Mouse (Mus musculus): ENCODE data around the gene Ccnk. TPM values are rescaled to one million over a fixed set of nuclear protein-coding genes. Genes with fewer than 3 reads are reported as not detected.

The Ccnk gene
- polyA plus RNA-seq, 1 experiment from 2014 or later: 2.3 TPM

DNA sequence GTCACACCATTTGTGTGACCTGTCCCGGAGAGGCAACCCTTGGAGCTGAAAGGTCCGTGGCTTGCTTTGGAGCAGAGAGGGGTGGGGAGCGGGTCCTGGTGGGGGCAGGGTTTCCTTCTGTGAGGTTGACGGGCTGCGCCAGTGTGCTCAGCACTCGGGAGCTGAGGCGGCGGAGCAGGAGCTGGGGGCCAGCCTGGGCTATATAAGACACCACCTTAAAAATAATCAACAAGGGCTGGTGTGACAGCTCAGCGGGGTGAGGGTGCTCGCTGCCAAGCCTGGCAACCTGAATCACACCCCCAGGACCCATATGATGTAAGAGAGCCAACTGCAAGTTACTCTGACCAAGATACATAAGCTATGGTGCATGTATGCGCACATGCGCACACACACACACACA, 50.7 kb downstream of the Ccnk start:
- H3K4me2 ChIP-seq: no peak overlapping the region
- no peak overlapping the region for H3K9ac ChIP-seq
- no peaks in the 10 kb centered on the region for H3K9me3 ChIP-seq (replicated peaks)
- H3K4me1 ChIP-seq: peaks cover 60% of the 10 kb centered on the region
- H3K4me3 ChIP-seq: no peak overlapping the region
- ATAC-seq: no peak
- 69% methylated on average over 12 of the region's 12 CpGs for WGBS (ENCODE audit: insufficient replicate concordance)
- H3K36me3 ChIP-seq: no peaks in the 10 kb centered on the region
- no peak overlapping the region for H3K27ac ChIP-seq
- no peaks in the 10 kb centered on the region for H3K27me3 ChIP-seq (replicated peaks)

DNA sequence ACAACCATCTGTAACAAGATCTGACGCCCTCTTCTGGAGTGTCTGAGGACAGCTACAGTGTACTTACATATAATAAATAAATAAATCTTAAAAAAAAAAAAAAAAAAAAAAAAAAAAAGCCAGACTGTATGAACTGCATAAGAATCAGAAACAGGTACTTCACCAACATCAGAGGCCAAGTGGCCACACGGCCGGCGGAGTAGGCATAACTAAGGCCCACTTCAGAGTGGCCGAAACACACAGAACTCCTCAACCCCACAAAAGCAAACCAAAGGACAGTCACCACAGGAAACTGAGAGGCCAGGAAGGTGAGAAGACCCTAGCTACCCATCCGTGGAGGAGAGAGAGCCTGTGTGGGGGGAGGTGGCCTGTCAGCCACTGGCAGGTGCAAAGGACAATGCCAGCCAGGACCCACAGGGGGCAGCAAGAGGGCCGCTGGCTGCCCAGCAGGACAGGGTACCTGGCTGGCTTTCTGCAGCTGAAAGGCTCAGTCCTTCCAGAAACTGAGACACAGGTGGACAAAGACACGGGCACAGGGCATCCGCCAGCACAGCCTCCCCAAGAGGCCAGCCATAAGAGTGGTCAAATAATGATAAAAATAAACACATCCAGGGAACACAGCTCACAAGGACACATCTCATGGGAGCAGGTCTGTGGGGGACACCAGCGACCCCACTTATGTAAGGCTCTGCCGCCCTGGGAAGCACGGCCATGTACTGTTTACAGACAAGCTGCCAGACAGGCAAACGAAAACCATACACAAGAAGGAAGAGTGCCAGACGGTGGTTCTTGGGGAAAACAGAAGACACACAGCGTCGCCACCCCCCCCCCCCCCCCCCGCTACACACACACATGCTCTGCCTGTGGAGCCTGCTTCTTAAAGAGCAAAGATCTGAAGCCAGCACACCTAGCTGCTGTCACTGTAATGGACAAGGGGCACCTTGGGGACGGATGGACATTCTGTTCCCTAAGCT, 51.7 kb downstream of the Ccnk start:
- Histone ChIP-seq H3K4me3 (no peak overlapping the region), H3K9me3 (replicated peaks) (no peaks in the 10 kb centered on the region), H3K4me2 (no peak overlapping the region), H3K4me1 (peaks cover 60% of the 10 kb centered on the region), H3K27me3 (replicated peaks) (no peaks in the 10 kb centered on the region), H3K36me3 (no peaks in the 10 kb centered on the region), H3K27ac (no peak overlapping the region), H3K9ac (no peak overlapping the region)
- WGBS (ENCODE audit: insufficient replicate concordance): 64% methylated on average over 17 of the region's 18 CpGs
- no peak for ATAC-seq

DNA sequence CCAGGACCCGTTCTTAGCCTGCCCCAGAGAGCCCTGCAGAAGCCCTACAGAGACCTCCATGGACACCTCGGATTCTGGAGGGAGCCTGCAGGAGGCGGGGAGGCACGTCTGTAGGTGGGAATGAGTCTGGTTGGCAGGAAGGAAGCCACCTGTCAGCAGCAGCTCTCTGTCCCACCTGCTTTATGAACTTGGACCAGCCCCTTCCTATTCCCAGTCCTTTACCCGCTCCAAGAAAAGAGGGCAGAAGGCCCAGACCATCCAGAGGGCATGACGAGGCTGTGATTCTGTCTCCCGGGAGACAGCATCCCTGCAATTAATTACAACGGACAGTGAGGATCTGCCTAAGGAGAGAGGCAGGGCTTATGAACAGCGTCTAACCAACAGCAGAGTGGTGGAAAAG, 52.5 kb downstream of the Ccnk start:
- H3K27ac ChIP-seq: no peak overlapping the region
- H3K9me3 ChIP-seq (replicated peaks): no peaks in the 10 kb centered on the region
- H3K27me3 ChIP-seq (replicated peaks): no peaks in the 10 kb centered on the region
- no peak for ATAC-seq
- H3K4me1 ChIP-seq: peaks cover 66% of the 10 kb centered on the region
- no peak overlapping the region for H3K4me3 ChIP-seq
- H3K4me2 ChIP-seq: no peak overlapping the region
- no peak overlapping the region for H3K9ac ChIP-seq
- H3K36me3 ChIP-seq: no peaks in the 10 kb centered on the region
- 69% methylated on average over 9 of the region's 9 CpGs for WGBS (ENCODE audit: insufficient replicate concordance)

DNA sequence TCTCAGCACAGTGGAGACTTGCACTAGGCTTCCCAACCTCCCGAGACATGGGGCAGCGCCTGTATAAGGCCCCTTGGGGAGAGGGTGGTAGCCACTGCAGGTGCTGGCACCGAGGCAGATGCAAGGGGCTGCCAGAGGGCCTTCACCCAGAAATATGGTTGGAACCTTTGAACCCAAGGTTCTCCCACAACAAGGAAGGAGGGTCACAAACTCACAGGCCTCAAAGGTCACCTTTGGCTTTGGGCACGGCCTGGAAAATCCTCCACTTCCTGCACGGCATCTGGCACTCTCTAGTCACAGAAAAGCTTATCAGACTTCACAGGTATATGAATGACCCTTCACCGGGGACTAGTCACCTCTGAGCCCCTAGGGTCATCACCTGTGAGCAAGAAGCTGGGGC, 54.4 kb downstream of the Ccnk start:
- ATAC-seq: no peak
- no peaks in the 10 kb centered on the region for H3K36me3 ChIP-seq
- 69% methylated on average over 6 of the region's 6 CpGs for WGBS (ENCODE audit: insufficient replicate concordance)
- H3K9ac ChIP-seq: no peak overlapping the region
- H3K4me1 ChIP-seq: peaks cover 75% of the 10 kb centered on the region
- no peak overlapping the region for H3K4me2 ChIP-seq
- no peak overlapping the region for H3K4me3 ChIP-seq
- H3K27ac ChIP-seq: no peak overlapping the region
- H3K27me3 ChIP-seq (replicated peaks): no peaks in the 10 kb centered on the region
- H3K9me3 ChIP-seq (replicated peaks): no peaks in the 10 kb centered on the region

DNA sequence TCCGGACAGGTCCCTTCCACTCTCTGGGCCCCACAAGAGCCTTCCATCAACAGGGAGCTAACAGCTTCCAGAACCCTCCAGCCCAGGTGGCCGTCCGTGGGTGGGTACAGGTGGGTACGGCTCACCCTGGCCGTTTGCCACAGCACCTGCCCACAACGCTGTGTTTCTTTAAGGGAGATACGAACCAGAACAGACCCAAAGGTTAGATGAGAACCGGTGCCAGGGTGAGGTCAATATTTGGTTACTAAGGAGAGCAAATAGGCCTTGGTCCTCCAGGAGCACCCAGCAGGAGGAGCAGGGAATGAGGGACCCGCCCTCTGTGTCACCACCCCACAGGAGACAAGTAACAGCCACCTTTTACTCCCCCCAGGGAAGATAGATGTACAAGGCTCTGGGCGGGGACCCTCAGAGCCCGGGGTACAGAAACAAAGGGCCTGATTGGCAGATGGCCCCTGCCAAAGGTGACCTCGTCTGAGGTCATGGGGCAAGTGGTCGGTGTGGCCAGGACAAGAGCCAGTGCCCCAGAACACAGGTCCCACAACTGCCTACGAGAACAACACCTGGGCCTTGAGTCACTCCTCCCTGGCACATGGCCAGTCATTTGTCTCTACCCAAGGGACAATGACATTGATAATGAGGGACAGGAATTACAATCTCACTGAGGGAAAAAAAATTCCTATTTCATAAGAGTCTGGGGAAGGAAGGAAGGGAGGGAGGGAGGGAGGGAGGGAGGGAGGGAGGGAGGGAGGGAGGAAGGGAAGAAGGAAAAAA, 55.6 kb downstream of the Ccnk start:
- H3K4me3 ChIP-seq: no peak overlapping the region
- H3K27me3 ChIP-seq (replicated peaks): no peaks in the 10 kb centered on the region
- H3K36me3 ChIP-seq: no peaks in the 10 kb centered on the region
- H3K9me3 ChIP-seq (replicated peaks): no peaks in the 10 kb centered on the region
- no peak for ATAC-seq
- H3K4me2 ChIP-seq: no peak overlapping the region
- H3K4me1 ChIP-seq: peaks cover 69% of the 10 kb centered on the region
- no peak overlapping the region for H3K27ac ChIP-seq
- 71% methylated on average over 14 of the region's 14 CpGs for WGBS (ENCODE audit: insufficient replicate concordance)
- no peak overlapping the region for H3K9ac ChIP-seq

DNA sequence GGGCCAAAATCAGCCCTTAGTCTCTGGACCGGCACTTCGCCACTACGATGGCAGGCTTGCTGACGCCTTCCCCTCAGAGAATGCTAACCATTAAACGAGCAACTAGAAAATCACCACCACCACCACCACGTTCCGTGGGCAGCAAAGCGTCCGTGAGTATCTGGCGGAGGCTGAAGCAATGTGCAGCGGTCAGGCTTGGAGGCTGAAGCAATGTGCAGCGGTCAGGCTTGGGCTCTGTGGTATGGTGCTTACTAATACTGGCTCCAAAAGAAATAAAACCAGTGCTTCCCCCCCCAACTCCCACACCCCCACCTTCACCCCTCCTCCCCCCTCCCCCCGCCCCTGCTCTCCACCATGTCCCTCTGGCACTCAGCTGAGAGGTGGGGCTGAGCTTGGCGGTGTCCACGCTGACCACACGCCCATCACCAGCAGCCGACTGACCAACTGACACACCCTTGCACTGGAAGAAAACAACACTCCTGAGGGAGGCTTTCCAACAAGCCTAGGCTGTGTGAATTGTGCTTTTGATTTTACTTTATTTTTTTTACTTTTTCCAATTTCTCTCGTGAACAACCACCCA, 56.7 kb downstream of the Ccnk start:
- no peak overlapping the region for H3K9ac ChIP-seq
- no peak for ATAC-seq
- H3K4me1 ChIP-seq: peaks cover 75% of the 10 kb centered on the region
- H3K27me3 ChIP-seq (replicated peaks): no peaks in the 10 kb centered on the region
- H3K27ac ChIP-seq: no peak overlapping the region
- no peak overlapping the region for H3K4me2 ChIP-seq
- no peaks in the 10 kb centered on the region for H3K9me3 ChIP-seq (replicated peaks)
- no peak overlapping the region for H3K4me3 ChIP-seq
- H3K36me3 ChIP-seq: no peaks in the 10 kb centered on the region
- WGBS (ENCODE audit: insufficient replicate concordance): 73% methylated on average over 18 of the region's 18 CpGs

DNA sequence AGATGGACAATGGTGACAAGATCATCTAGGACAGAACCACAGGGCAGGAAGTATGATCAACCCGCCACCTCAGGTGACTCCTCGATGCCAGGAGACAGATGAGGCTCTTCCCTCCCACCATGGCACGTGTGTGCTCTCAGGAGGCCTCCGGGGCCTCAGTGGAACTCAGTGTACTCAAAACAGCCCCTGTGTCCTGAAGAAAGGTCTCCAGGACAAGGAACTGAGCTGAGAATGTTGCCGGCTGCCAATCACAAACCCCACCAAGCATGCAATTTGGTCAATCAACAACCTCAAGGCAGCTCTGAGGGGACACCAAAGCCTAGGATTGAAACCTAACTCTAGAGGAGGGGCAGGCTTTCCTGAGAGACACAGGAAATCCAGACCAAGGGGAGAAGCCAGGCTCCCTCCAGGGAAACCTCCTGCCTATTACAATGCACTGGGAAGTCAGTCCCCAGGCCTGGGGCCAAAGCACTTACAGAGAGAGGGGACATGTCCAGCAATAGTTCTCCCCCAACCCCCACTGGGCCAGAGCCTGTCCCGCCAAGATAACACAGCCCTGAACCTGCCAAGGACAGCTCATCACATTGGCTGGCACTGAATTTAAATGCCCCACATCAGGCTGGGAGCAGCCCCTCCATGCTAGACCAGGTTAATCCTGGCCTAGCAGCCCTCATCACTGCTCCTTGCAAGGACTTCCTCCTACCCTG, 58.1 kb downstream of the Ccnk start:
- no peak overlapping the region for H3K4me3 ChIP-seq
- H3K27ac ChIP-seq: no peak overlapping the region
- H3K4me2 ChIP-seq: no peak overlapping the region
- H3K27me3 ChIP-seq (replicated peaks): no peaks in the 10 kb centered on the region
- no peaks in the 10 kb centered on the region for H3K36me3 ChIP-seq
- no peak overlapping the region for H3K9ac ChIP-seq
- H3K4me1 ChIP-seq: peaks cover 78% of the 10 kb centered on the region
- ATAC-seq: no peak
- 57% methylated on average over 6 of the region's 6 CpGs for WGBS (ENCODE audit: insufficient replicate concordance)
- no peaks in the 10 kb centered on the region for H3K9me3 ChIP-seq (replicated peaks)

DNA sequence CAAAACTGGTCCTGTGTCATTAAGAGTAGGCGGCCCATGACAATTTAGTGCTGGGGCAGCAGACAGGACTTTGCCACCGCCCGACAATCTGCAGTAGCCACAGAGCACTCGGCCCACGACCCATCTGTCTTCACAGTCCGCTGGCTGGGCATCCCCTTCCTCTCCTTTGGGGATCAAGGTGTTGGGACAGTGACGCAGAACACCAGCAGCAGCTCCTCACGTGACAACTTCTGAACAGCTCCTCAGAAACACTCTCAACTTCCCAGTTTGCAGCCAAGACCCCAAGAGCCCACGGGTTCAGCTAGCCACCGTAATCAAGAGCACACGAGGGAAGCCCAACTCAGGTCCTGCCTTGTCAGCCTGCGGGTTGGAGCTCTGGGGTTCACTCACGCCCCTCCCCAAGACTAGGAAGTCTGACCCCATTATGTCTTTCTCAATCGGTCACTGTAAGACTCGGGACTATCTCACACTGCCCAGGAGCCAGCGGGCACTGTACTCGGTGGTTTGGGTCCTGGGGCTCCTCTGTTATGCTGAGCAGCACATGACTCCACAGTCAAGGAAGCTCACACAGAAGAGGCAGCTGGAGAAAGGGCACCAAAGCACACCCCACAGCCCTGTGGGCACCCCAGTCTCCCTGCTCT, 59.1 kb downstream of the Ccnk start:
- no peak overlapping the region for H3K4me3 ChIP-seq
- no peaks in the 10 kb centered on the region for H3K9me3 ChIP-seq (replicated peaks)
- no peak for ATAC-seq
- H3K27me3 ChIP-seq (replicated peaks): no peaks in the 10 kb centered on the region
- no peaks in the 10 kb centered on the region for H3K36me3 ChIP-seq
- no peak overlapping the region for H3K4me2 ChIP-seq
- H3K27ac ChIP-seq: no peak overlapping the region
- H3K4me1 ChIP-seq: peaks cover 78% of the 10 kb centered on the region
- 65% methylated on average over 17 of the region's 17 CpGs for WGBS (ENCODE audit: insufficient replicate concordance)
- no peak overlapping the region for H3K9ac ChIP-seq

DNA sequence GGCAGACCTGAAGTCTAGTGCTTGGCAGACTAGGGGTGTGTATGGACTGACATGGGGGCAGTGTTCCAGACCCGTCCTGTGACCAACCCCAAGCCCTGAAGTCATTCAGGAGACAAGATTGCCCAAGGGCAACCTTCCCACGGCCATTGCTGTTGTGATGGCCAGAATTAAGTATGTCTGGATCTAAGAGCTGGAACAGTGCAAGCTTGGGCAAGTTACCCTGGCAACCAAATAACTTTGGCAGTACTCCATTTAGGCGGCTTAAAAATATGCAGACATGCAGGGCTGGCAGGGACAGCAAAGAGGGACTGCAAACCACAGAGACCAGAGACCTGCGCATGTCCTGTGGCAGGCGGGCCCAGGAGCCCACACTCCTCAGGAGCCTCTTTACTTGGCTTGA, 60.1 kb downstream of the Ccnk start:
- H3K27me3 ChIP-seq (replicated peaks): no peaks in the 10 kb centered on the region
- peaks cover 76% of the 10 kb centered on the region for H3K4me1 ChIP-seq
- no peak for ATAC-seq
- no peak overlapping the region for H3K4me3 ChIP-seq
- no peak overlapping the region for H3K4me2 ChIP-seq
- H3K9ac ChIP-seq: no peak overlapping the region
- H3K9me3 ChIP-seq (replicated peaks): no peaks in the 10 kb centered on the region
- H3K36me3 ChIP-seq: no peaks in the 10 kb centered on the region
- no peak overlapping the region for H3K27ac ChIP-seq
- 68% methylated on average over 5 of the region's 5 CpGs for WGBS (ENCODE audit: insufficient replicate concordance)

DNA sequence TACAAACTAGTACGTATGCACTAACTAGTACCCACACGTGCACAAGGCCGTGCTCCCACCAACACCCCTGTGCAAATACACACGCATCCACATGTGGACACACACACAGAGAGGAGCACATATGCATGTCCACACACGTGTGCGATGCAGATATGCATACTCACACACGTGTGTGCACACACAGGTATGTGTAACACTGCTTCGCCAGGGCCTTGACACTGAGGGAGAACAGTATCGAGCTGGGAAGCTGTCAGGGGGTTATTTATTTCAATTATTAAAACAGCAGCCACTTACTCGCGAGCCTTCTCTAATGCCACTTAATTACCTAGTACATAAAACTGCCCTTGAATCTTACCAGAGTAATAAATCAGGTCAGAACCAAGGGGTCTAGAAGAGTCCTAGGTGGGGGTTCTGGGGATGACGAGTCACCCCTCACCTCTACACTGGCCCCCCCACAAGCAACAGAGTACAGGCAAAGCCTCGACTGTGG, 61.1 kb downstream of the Ccnk start:
- H3K27ac ChIP-seq: no peak overlapping the region

DNA sequence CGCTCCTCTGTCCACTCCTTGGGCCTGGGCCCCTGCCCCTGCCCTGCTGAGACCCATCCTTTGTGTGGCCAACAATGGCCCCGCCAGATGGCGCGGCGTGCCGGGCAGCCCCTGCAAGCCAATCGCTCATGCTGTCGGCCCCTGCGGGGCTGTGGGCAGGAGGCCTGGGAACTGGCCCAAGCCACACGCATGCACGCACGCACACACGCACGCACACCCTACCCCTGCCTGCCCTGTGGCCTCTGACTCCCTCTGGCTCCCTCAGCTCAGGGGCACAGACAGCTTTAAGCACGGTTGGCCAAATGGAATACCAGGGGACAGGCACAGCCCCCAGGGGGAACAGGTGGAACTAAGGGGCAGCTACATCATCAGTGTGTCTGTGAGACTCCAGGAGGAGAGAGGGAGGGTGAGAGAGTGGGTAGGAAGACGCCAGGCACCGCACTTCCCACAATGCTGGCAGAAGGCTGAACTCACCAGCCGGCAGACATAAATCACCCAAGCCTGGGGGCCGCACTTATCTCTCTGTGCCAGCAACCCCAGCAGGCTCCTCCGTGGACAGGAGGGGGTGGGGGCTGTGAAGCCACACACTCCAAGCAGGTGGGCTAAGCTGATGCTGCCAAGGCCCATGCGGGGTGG, 61.7 kb downstream of the Ccnk start:
- 37% methylated on average over 21 of the region's 21 CpGs for WGBS (ENCODE audit: insufficient replicate concordance)

More for the DNA sequence above, 61.1 kb downstream of the Ccnk start:
- H3K36me3 ChIP-seq: no peaks in the 10 kb centered on the region
- no peak for ATAC-seq
- peaks cover 79% of the 10 kb centered on the region for H3K4me1 ChIP-seq
- no peak overlapping the region for H3K9ac ChIP-seq
- WGBS (ENCODE audit: insufficient replicate concordance): 75% methylated on average over 13 of the region's 13 CpGs
- H3K4me3 ChIP-seq: no peak overlapping the region
- no peaks in the 10 kb centered on the region for H3K27me3 ChIP-seq (replicated peaks)
- no peak overlapping the region for H3K4me2 ChIP-seq
- H3K9me3 ChIP-seq (replicated peaks): no peaks in the 10 kb centered on the region

More for the DNA sequence above, 61.7 kb downstream of the Ccnk start:
- Histone ChIP-seq H3K4me3 (no peak overlapping the region), H3K9me3 (replicated peaks) (no peaks in the 10 kb centered on the region), H3K4me1 (peaks cover 79% of the 10 kb centered on the region), H3K4me2 (no peak overlapping the region; the same call in 1 of the 2 replicates), H3K9ac (no peak overlapping the region), H3K27ac (no peak overlapping the region), H3K36me3 (no peaks in the 10 kb centered on the region), H3K27me3 (replicated peaks) (no peaks in the 10 kb centered on the region)
- ATAC-seq: peak; percentile 13

All from liver, embryonic 12.5 days (tissue).